Mouse (Mus musculus): ENCODE measurements at regions not wholly inside any gene's neighbourhood (a gene's known extent, or its start where the extent isn't known, plus 50 kb on each side); places are given as distances from the start of the nearest gene placed in this dataset.
"Not testable (repeated sequence)": the region's sequence is repeated elsewhere in the genome, so short reads cannot be mapped to it uniquely, and the experiment has no call there.

DNA sequence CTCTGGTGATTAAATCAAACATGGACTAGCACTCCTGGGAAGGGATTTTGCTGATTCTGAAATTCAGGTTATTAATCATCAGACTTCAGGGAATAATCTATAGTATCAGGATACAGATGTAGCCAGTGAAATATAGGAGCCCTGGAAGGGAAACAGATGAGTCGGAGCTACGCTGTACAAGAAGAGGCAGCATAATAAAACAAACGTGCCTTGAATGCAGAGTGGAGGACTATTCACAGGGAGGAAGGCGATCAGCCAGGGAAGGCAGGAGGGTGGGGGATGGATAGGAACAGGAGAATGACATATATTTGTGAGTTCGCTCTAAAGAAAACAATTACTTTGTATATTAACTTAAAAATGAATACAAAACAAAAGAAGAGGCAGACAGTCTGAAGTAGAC lies 286.6 kb upstream of the Got2 start:
- no peak for DNase-seq

- DNase-seq: no peak
Measured at GRCm38 (mm10) chr8:96164933-96165332, 276.6 kb upstream of the Got2 start.

DNA sequence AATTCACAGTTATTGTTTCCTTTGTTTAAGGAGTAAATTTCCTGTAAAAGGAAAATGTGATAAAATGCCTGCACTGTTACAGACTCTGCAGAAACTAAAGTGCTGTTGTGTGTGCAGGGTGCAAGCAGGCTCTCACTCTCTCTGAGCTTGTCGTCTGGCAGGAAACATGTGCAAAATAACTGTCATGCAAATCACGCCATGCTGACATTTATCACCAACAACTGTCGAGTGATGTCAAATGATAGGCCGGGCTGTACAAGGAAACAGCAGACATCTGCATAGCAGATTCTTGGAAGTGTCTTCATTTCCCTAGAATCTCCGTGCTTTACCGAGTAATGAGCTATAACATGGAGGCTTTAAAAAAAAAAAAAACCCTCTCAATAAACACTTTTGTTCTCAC lies 271.6 kb upstream of the Got2 start:
- DNase-seq: no peak

GRCm38 (mm10) chr8:96152496-96153250 lies 264.3 kb upstream of the Got2 start:
- peak; percentile 7 to 8 for DNase-seq

DNA sequence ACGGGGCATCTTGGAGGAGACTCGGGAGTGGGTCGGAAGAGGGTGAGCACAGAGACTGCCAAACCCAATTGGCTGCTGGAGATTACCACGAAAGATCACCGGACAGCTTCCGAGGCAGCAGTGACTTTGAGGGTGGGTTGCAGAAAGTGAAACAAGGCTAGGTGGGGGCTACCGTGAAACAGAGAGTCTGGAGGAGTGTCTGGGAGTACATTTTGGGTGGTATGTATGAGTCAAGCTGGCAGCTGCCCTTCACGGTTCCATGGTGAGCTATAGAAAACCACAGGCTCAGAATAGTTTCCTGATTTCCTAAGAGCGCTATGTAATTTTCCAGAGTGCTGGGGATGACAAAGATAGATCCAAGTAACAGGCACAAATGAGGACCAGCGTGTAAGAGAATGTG lies 263.7 kb upstream of the Got2 start:
- DNase-seq: no peak

GRCm38 (mm10) chr8:96151065-96151472 lies 262.7 kb upstream of the Got2 start:
- no peak for DNase-seq

GRCm38 (mm10) chr8:96132183-96132582 lies 243.8 kb upstream of the Got2 start:
- DNase-seq: no peak

DNA sequence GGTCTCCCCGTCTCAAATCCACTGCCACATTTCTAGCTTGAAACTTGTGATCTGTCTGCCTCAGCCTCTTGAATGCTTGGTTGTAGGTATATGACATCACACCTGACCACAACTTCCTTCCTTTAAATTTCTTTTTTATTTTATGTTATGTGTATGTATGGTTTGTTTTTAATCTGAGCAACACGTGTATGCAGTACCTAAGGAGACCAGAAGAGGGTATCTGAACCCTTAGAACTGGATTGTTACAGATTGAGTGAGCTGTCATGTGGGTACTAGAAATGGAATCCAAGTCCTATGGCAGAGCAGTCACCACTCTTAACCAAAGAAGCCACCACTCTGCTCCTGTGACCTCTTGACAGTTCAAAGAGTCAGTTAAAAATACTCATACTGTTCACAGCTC lies 240.0 kb upstream of the Got2 start:
- no peak for DNase-seq

DNA sequence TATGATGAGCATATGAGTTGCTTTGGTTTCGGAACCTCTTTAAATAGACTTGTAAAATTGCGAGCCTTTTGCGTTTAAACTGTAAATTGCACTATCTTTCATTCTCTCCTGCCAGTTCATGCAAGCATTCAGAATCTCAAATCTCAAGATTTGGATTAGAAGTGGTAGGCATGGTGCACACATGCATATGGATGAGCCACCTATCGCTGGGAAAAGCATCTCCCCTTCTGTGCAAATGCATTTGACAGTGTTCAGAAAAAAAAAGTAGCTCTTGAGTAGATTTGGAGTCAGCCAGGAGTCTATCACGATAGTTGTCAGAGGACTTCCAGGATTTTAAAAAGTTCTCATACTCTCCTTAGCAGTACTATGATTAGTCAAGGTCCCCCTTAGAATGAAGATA lies 212.5 kb upstream of the Got2 start:
- no peak for DNase-seq

- no peak for DNase-seq
Measured at GRCm38 (mm10) chr8:96092931-96093330, 204.6 kb upstream of the Got2 start.

DNA sequence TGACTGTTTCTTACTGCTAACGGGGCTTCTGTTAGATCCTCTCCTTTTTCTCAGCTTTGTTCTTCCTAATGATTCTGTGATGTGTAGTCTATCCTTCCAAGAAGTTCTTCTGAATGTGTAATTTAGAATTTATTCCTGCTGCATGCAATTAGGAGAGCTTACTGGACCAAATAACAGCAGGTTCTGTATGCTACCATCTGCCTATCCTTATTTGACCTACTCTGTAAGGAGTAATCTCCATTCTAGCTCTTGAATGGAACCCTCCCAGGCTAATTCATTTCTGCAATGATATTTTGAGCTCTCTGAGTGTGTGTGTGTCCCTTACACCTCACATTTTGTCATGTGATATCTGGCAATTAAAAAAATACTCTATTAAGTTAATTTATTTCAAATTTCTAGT lies 201.9 kb upstream of the Got2 start:
- DNase-seq: no peak

- DNase-seq: no peak
Measured at GRCm38 (mm10) chr8:96068306-96068705, 180.0 kb upstream of the Got2 start.

DNA sequence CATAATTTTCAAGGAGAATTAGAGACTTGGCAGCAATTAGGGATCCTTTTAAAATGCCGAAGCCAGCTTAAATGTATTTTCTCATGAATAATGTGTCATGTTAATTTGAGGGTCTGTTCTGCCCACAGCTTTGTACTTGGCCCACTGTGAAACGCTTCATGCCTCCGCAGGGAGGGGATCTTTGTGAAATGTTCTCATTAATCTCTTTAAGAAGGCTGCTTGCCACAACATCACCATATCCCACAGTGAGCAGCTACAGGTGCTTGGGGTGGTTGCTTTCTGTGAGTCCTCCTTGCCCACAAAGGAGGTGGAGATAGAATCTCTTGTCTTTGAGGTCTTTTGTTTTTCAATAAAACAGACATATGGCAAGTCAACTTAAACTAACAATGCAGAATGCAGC lies 159.3 kb upstream of the Got2 start:
- no peak for DNase-seq

DNA sequence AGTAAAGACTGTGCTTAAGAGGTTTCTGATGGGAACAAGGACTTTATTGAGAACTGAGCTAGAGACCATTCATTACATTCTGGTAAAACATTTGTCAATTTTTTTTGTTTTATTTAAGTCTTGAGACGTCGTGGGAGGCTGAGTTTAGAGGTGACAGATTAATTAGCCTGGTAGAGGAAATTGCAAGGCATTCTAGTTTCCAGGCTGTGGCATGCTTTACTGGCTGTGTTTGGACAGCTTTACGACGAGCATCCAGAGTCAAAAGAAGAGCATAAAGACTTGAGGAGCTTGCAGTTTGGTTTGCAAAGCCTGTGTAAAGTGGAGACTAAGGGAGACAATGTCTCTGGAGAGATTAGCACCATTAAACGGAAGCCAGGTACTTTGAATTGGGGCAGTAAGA lies 154.0 kb upstream of the Got2 start:
- no peak for DNase-seq

GRCm38 (mm10) chr8:96040216-96040615 lies 151.9 kb upstream of the Got2 start:
- no peak for DNase-seq

- DNase-seq: not testable (repeated sequence)
Measured at GRCm38 (mm10) chr8:96018742-96019141, 130.4 kb upstream of the Got2 start.

GRCm38 (mm10) chr8:96012002-96012401 lies 123.7 kb upstream of the Got2 start:
- no peak for DNase-seq

DNA sequence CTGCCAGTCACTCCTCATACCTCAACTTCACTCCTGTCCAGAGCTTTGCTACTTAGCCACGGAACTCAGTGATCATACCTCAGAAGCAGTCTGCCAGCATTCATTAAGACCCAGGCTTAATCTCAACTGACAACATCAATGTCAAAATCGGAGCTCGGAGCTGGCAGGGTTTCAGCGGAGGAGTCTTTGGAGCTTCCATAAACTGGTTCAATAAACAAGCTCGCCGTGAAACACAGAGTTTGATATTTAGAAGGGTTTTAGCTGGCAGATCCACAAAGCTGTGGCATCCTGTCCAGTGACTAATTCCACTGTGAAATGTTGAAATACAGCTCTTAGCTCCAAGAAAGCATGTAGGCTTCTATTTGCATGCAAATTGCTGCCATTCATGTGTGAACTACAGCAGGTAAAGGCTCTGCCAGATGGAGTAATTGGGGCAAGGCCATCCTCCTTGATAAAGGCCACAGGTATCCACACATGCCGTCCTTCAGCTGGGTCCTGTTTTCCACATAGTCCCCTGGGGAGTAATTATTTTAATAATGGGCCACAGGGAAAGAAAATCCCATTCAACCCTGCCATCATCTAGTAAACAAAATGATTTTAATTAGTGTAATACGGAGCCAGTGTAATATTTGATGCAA lies 103.6 kb upstream of the Got2 start:
- DNase-seq: no peak

DNA sequence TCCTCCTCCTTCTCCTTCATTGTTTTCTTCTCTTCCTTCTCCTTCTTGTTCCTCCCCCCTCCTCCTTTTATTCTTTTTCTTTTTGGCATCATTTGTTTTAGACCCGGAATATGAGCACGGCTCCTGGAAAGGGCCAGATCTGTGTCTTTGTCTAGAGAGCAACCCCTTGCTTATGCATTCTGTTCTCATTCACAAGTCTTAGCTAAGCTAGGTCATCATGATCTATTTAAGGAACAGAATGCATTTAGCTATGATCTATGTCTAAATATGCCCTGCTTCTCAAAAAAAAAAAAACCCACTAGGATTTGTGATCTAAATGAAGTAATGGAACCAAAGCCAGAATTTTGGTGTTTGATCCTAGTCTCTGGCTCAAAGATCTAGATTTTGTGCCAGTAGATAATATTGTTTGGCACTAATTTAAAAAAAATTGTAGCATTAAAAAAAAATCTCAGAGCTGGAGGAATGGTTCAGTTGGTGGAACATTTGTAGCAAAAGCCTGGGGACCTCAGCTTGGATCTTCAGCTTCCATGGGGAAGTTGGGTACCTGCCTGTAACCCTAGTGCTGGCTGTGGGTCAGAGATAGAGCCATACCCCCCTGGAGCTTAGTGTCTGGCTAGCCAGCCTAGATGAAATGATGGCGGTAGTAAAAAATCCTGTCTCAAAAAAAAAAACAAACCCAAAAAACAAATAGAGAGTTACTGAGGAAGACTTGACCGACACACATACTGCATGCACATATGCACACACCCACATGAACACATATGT lies 100.5 kb upstream of the Got2 start:
- no peak for DNase-seq

GRCm38 (mm10) chr8:95987011-95987440 lies 98.7 kb upstream of the Got2 start:
- no peak for DNase-seq

DNA sequence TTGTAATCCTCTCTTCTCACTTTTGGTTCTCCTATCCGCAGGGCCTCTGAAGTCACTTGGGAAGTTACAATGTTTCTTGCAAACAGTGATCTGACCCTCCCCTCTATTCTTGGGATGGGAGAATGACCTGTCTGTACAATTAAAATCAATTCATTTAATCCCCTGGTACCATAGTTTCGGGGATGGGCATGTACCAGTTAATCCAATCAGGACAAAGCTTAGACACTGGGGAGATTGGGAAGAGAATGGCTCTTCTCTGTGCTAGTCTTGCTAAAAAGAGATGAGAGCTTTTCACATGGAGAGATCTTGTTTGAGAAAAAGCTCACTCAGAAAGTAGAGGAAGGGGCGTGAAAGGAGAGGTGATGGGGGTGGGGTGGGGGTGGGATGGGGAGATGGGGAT lies 98.1 kb upstream of the Got2 start:
- no peak for DNase-seq

GRCm38 (mm10) chr8:95983690-95984089 lies 95.3 kb upstream of the Got2 start:
- DNase-seq: no peak

DNA sequence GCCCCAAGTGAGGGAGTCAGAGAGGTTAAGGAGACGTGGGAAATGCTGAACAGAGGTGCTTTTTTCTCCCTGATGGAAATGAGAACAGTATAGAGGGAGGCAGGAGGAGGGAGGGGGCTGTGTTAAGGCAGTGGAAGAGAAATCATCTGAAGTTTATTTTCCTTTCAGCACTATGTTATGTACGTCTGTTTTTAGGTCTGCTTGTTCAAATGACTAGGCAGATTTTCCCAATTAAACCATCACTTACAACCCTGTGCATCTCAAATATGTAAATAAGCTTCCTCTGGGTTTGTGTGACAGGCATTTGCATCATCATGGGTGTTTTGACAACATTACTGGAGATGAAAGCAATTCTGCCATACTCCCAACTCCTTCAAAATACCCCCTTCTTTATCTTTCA lies 92.1 kb upstream of the Got2 start:
- DNase-seq: no peak

DNA sequence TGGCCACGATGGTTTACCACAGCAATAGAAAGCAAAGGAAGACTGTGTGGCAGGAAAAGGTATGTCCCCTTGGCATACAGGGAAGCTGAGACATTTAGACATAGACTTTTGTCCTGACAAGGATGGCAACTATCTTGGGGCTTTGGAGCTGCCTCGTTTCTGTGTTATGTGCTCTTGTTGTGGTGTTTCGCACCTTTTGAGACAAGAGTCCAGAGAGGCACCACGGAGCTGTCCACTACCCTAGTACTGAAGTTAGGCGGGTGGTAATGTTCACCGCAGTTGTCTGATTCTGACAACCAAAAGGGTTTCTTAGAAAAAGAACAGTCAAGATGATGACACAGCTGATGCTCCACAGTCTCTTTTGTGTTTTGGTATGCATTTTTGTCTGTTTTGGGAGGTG lies 90.9 kb upstream of the Got2 start:
- no peak for DNase-seq
